Mouse (Mus musculus) lung, embryonic 14.5 days (tissue): Measurements from ENCODE around the gene Exph5. TPM values are rescaled to one million over a fixed set of nuclear protein-coding genes. Genes with fewer than 3 reads are reported as not detected.

ENCODE experiments used
- ATAC-seq: fragments of 200-750 bp; cut with Nextera tagmentation; 2 replicates; pipeline ENCODE4 v1.8.0; 2017; ENCODE audit warnings: mild to moderate bottlenecking, moderate TSS enrichment, moderate library complexity; ENCODE audit not compliant: insufficient read depth
- DNase-seq: peaks from one replicate; pipeline ENCODE4 v3.0.0-alpha.2; 2015
- H3K27ac ChIP-seq: fragments of 300-500 bp; sonication (generic); 2 replicates; pipeline ENCODE4 v1.5.1; 2014; ENCODE audit warnings: low read depth, mild to moderate bottlenecking, moderate library complexity
- H3K27me3 ChIP-seq: fragments of 300-500 bp; sonication (generic); 2 replicates; pipeline ENCODE4 v1.6.1; 2014; ENCODE audit warnings: low read length, control low read depth; ENCODE audit not compliant: insufficient read depth
- H3K36me3 ChIP-seq: fragments of 300-500 bp; sonication (generic); 2 replicates; pipeline ENCODE4 v1.6.1; 2014; ENCODE audit warnings: control low read depth; ENCODE audit not compliant: insufficient read depth
- H3K4me1 ChIP-seq: fragments of 300-500 bp; sonication (generic); 2 replicates; pipeline ENCODE4 v1.6.1; 2014; ENCODE audit warnings: antibody characterized with exemption, control low read depth; ENCODE audit not compliant: insufficient read depth
- H3K4me2 ChIP-seq: fragments of 300-500 bp; sonication (generic); 2 replicates; pipeline ENCODE4 v1.6.1; 2014; ENCODE audit warnings: mild to moderate bottlenecking
- H3K4me3 ChIP-seq: fragments of 300-500 bp; sonication (generic); 2 replicates; pipeline ENCODE4 v1.5.1; 2014; ENCODE audit warnings: low read depth, low read length
- H3K9ac ChIP-seq: fragments of 300-500 bp; sonication (generic); 2 replicates; pipeline ENCODE4 v1.6.1; 2014
- H3K9me3 ChIP-seq: fragments of 300-500 bp; sonication (generic); 2 replicates; pipeline ENCODE4 v1.6.1; 2016; ENCODE audit warnings: low read depth, low read length, control low read depth
- CTCF ChIP-seq: IDR thresholded peaks from 2 replicates; pipeline ENCODE4 v1.5.1; 2016; ENCODE audit warnings: antibody characterized with exemption, low read depth
- WGBS: fragments of 180-500 bp; shearing (Covaris S2); extraction: QIAGEN DNeasy Blood & Tissue Kit; methylation state at CpG from one replicate; pipeline ENCODE4 v1.1.7; 2014; 5-methylcytosine and 5-hydroxymethylcytosine counted together
- polyA plus RNA-seq: library from polyadenylated mRNA; unstranded; fragments of >200 nt; fragmentation: Nextera tagmentation; extraction: Ambion mirVana; gene quantifications from 2 replicates; pipeline ENCODE4 v1.2.1, GENCODE M21; 2014

Exph5 gene
- polyA plus RNA-seq, 1 experiment from 2014 or later: 5.0 TPM

- no peak overlapping the region for H3K4me2 ChIP-seq
- H3K27ac ChIP-seq: peak overlapping the region; percentile 11; the same call in 1 of the 2 replicates
- no peak overlapping the region for H3K4me3 ChIP-seq
- no peaks in the 10 kb centered on the region for H3K27me3 ChIP-seq
- no peaks in the 10 kb centered on the region for H3K36me3 ChIP-seq
- peaks cover 8% of the 10 kb centered on the region; the same call in 1 of the 2 replicates for H3K4me1 ChIP-seq
- ATAC-seq: peak; percentile 76
- no peak overlapping the region for H3K9ac ChIP-seq
- 33% methylated on average over 10 of the region's 10 CpGs for WGBS
- peak; percentile 71 for DNase-seq
- no peak for TF ChIP-seq CTCF
- no peaks in the 10 kb centered on the region for H3K9me3 ChIP-seq
Measured at GRCm38 (mm10) chr9:53320894-53321650, 19.6 kb downstream of the Exph5 start.

DNA sequence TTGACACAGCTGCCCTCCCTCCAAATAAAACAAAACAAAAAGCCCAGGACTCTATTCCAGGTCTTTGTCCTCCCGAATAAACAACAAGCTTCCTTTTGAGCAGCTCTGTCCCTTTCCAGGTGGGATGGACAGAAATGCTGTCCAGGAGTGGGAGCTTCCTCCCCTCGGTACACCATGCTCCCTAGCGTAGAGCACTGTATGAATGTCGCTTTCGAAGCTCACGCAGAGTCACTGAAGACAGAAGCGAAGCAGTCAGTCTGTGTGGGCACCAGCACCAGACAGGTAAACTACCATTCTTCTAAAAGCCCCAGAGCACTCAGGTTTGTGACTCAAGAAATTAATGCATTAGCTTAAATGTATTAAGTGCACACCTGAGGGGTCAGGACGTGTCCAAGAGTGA, 20.2 kb downstream of the Exph5 start:
- H3K9me3 ChIP-seq: no peaks in the 10 kb centered on the region
- peaks cover 8% of the 10 kb centered on the region; the same call in 1 of the 2 replicates for H3K4me1 ChIP-seq
- H3K4me2 ChIP-seq: no peak overlapping the region
- DNase-seq: no peak
- 79% methylated on average over 8 of the region's 8 CpGs for WGBS
- no peaks in the 10 kb centered on the region for H3K36me3 ChIP-seq
- no peak overlapping the region for H3K4me3 ChIP-seq
- no peak for ATAC-seq
- H3K9ac ChIP-seq: no peak overlapping the region
- no peak for TF ChIP-seq CTCF
- H3K27ac ChIP-seq: peak overlapping the region; percentile 11; the same call in 1 of the 2 replicates
- H3K27me3 ChIP-seq: no peaks in the 10 kb centered on the region

DNA sequence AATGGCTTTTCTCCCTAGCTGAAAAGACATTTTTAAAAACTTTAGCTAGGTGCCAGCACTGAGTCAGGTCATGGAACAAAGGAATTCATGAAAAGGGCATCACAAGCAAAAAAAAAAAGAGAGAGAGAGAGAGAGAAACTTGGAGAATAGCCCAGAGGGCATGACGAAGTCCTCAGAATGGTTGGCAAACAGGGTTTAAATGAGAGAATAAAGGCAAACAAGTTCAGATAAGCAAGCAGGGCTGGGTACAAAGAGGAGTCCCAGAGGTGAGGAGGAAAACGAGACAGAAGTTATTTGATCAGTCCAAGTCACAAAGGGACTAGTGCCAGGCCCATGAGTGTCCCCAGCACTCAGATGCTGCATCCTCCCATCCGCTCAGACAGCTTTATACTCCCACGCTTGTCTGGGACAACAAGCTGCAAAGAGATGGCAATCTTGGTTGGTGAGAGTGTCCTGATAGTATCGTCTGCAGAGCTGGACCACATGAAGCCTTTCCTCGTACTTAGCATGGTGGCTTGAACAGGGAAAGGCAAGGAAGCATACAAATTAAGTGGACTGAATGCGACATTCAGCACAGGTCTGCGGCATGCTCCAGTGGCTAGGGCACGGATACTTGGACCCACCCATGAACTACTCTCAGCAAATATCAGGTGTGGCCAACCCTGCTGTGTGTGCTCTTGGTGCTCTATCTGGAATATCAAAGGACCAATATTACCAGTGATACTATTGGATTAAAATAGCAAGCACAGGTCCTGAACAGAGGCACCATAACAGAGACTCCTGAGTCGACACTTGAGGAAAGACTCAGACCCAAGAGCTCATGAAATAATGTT, 22.2 kb downstream of the Exph5 start:
- H3K4me3 ChIP-seq: no peak overlapping the region
- 63% methylated on average over 10 of the region's 10 CpGs for WGBS
- ATAC-seq (no peak), DNase-seq (peak; percentile 60)
- no peaks in the 10 kb centered on the region for H3K9me3 ChIP-seq
- no peak overlapping the region for H3K9ac ChIP-seq
- H3K27me3 ChIP-seq: no peaks in the 10 kb centered on the region
- H3K36me3 ChIP-seq: no peaks in the 10 kb centered on the region
- H3K27ac ChIP-seq: peak overlapping the region; percentile 44
- peaks cover 8% of the 10 kb centered on the region; the same call in 1 of the 2 replicates for H3K4me1 ChIP-seq
- TF ChIP-seq CTCF: no peak; the same call in 1 of the 2 replicates
- H3K4me2 ChIP-seq: no peak overlapping the region

- Histone ChIP-seq H3K27ac (peak overlapping the region; percentile 67), H3K4me3 (no peak overlapping the region), H3K9ac (no peak overlapping the region), H3K27me3 (no peaks in the 10 kb centered on the region), H3K36me3 (no peaks in the 10 kb centered on the region), H3K9me3 (no peaks in the 10 kb centered on the region), H3K4me1 (peaks cover 8% of the 10 kb centered on the region; the same call in 1 of the 2 replicates), H3K4me2 (no peak overlapping the region)
- TF ChIP-seq CTCF: peak; percentile 30; the same call in 1 of the 2 replicates
- ATAC-seq (peak; percentile 53; the same call in 1 of the 2 replicates), DNase-seq (peak; percentile 78)
- 22% methylated on average over 4 of the region's 4 CpGs for WGBS
Measured at GRCm38 (mm10) chr9:53325363-53326090, 24.1 kb downstream of the Exph5 start.

GRCm38 (mm10) chr9:53328203-53328602, 26.7 kb downstream of the Exph5 start:
- Histone ChIP-seq H3K4me3 (no peak overlapping the region), H3K4me1 (peaks cover 8% of the 10 kb centered on the region; the same call in 1 of the 2 replicates), H3K4me2 (no peak overlapping the region), H3K36me3 (no peaks in the 10 kb centered on the region), H3K9ac (no peak overlapping the region), H3K27me3 (no peaks in the 10 kb centered on the region), H3K27ac (no peak overlapping the region), H3K9me3 (no peaks in the 10 kb centered on the region; the same call in 1 of the 2 replicates)
- ATAC-seq (no peak), DNase-seq (no peak)
- TF ChIP-seq CTCF: no peak
- WGBS: 65% methylated on average over 2 of the region's 2 CpGs

- ATAC-seq: no peak
- no peak for TF ChIP-seq CTCF
- peaks cover 3% of the 10 kb centered on the region; the same call in 1 of the 2 replicates for H3K4me1 ChIP-seq
- H3K36me3 ChIP-seq: no peaks in the 10 kb centered on the region
- H3K4me2 ChIP-seq: no peak overlapping the region
- WGBS: 44% methylated on average over 6 of the region's 6 CpGs
- H3K9ac ChIP-seq: no peak overlapping the region
- H3K27me3 ChIP-seq: no peaks in the 10 kb centered on the region
- no peak for DNase-seq
- peak overlapping the region; percentile 32; the same call in 1 of the 2 replicates for H3K27ac ChIP-seq
- H3K4me3 ChIP-seq: no peak overlapping the region
- no peaks in the 10 kb centered on the region; the same call in 1 of the 2 replicates for H3K9me3 ChIP-seq
Measured at GRCm38 (mm10) chr9:53329301-53330206, 28.1 kb downstream of the Exph5 start.
